In the genomic region with DNA sequence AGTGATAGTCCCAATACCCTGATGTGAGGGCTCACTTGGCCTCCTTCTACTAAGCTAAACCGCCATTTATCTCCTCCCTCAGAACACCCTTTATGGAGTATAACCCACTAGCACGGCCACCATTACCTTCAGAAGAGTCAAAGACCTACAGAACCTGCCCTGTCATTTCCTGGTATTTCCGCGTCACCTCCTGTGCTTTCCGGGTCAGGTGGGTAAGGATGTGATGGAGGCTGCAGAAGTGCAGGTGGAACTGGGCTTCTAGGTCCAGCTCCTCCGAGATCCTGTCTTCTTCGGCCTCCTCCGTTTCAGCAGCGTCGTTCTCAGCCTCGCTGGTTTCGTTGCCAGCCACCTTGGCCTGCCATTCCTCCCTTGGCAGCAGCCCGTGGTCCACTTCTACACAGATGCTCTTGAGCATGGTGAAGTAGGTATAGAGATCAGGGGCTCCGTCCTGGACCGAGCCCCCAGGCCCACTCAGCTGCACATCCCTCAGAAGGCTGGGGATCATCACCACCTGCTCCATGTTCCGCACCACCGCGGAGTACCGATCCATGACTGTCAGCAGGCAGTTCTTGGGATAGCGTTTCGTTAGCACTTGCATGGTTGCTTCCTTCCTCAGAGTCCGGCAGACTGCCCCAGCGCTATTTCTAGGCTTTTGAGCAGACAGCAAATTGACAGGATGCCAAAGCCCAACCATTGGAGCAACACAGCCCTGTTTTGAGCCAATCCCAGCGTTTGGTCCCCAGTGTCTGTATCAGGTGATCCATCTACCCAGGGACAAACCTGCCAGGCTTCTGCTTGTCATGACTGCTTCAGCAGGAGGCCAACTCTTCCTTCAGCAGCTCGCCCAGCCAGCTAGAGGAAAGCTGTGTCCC, we compare ENCODE assay signal across 9 mouse cellular contexts. TPM values are rescaled to one million over a fixed set of nuclear protein-coding genes. Genes with fewer than 3 reads are reported as not detected.
A peak's percentile ranks its signal among the peaks of the same experiment; 100 is the strongest.
DNase-seq lines count a peak whose midpoint lies in the region; ATAC-seq and TF ChIP-seq lines count a peak whose summit lies in the region.
"Had no signal": no experiment of that assay in that cellular context is flagged by ENCODE, and none has a peak within 500 bp of the region (broad histone marks: within the 10 kb centered on the region; RNA-seq: fewer than 3 reads in every experiment).

A gene (minus strand): TSS at position 825 of the 872 bp plus-strand sequence.

- H3K4me3 ChIP-seq in neural tube, embryonic 13.5 days: no peak within 1 kb of the TSS
- H3K4me3 ChIP-seq in kidney, embryonic 16.5 days (ENCODE audit: low read length): no peak within 1 kb of the TSS
- H3K4me3 ChIP-seq in lung, adult 2 months (replicated peaks; ENCODE audit: extremely low read depth, low read depth, low read length): no peak within 1 kb of the TSS
- H3K4me3 ChIP-seq: limb, embryonic 15.5 days had no signal

- H3K27me3 ChIP-seq in neural tube, embryonic 13.5 days: no peaks in the 10 kb centered on the region
- no peaks in the 10 kb centered on the region for H3K27me3 ChIP-seq in kidney, embryonic 16.5 days (ENCODE audit: insufficient read depth, low read length)
- H3K27me3 ChIP-seq: limb, embryonic 15.5 days had no signal

- DNase-seq in neural tube, embryonic 10.5 days (ENCODE audit: extremely low spot score, low spot score): no peak
- DNase-seq in gastrocnemius, postnatal 10 days: peak; percentile 68
- peak; percentile 34 for DNase-seq in lung, adult 2 months
- no peak for DNase-seq in embryo, embryonic 9.5 days (ENCODE audit: extremely low spot score)

- TF ChIP-seq CTCF in lung, adult 2 months (IDR thresholded peaks at IDR 0.05; ENCODE audit: insufficient read depth, low read length): no peak

- peaks cover 12% of the 10 kb centered on the region for H3K36me3 ChIP-seq in neural tube, embryonic 13.5 days
- 0 out of 2 replicates have a peak, but pooled peaks cover 2% of the 10 kb centered on the region for H3K36me3 ChIP-seq in kidney, embryonic 16.5 days (ENCODE audit: insufficient read depth, low read length)

- peaks cover 25% of the 10 kb centered on the region for H3K4me1 ChIP-seq in neural tube, embryonic 13.5 days (replicated peaks)
- H3K4me1 ChIP-seq in kidney, embryonic 16.5 days (ENCODE audit: insufficient read depth, low read length): no peaks in the 10 kb centered on the region; the same call in 1 of the 2 replicates
- H3K4me1 ChIP-seq in lung, adult 2 months (ENCODE audit: control insufficient read depth, insufficient read depth, low read length): peaks cover 4% of the 10 kb centered on the region

- H3K9ac ChIP-seq in neural tube, embryonic 13.5 days: no peak within 1 kb of the TSS
- H3K9ac ChIP-seq in kidney, embryonic 16.5 days (replicated peaks; ENCODE audit: low read length): no peak within 1 kb of the TSS
- H3K9ac ChIP-seq: limb, embryonic 15.5 days had no signal

- H3K27ac ChIP-seq in neural tube, embryonic 13.5 days (replicated peaks): 0 out of 2 replicates have a peak within 1 kb of the TSS, but pooled peaks have one; percentile 13
- H3K27ac ChIP-seq in kidney, embryonic 16.5 days (ENCODE audit: low read length): no peak within 1 kb of the TSS
- H3K27ac ChIP-seq: limb, embryonic 15.5 days had no signal

- 81% methylated on average over 25 of the region's 25 CpGs for WGBS in neural tube, embryonic 13.5 days
- 72% methylated on average over 25 of the region's 25 CpGs for WGBS in kidney, embryonic 16.5 days
- 58% methylated on average over 25 of the region's 25 CpGs for WGBS in lung, adult 2 months

- TF ChIP-seq POLR2A in lung, adult 2 months (IDR thresholded peaks at IDR 0.05; ENCODE audit: borderline replicate concordance, extremely low read depth, low read depth, low read length): 0 out of 2 replicates have a peak, but pooled peaks have one; percentile 16

- ATAC-seq in neural tube, embryonic 13.5 days (ENCODE audit: low read depth): no peak
- peak; percentile 88 for ATAC-seq in cerebellum, adult (ENCODE audit: insufficient number of reproducible peaks, low FRiP score, low TSS enrichment)
- ATAC-seq in kidney, embryonic 16.5 days (ENCODE audit: low FRiP score, low TSS enrichment): peak; percentile 32; the same call in 1 of the 2 replicates
- ATAC-seq in erythroid progenitor cell, adult 5-6 weeks (replicated peaks; ENCODE audit: low FRiP score, poor library complexity, severe bottlenecking): no peak

- H3K9me3 ChIP-seq in neural tube, embryonic 13.5 days: no peaks in the 10 kb centered on the region
- H3K9me3 ChIP-seq in kidney, embryonic 16.5 days (ENCODE audit: low read length): no peaks in the 10 kb centered on the region
- H3K9me3 ChIP-seq: limb, embryonic 15.5 days had no signal

- H3K4me2 ChIP-seq in neural tube, embryonic 13.5 days: no peak within 1 kb of the TSS
- no peak within 1 kb of the TSS for H3K4me2 ChIP-seq in kidney, embryonic 16.5 days (replicated peaks; ENCODE audit: low read depth, low read length)
- H3K4me2 ChIP-seq: limb, embryonic 15.5 days had no signal

RNA-seq across cellular contexts. Expression of the gene that starts here (rescaled TPM):
- 0.99 and 1.5 TPM in 2 replicates for polyA plus RNA-seq in neural tube, embryonic 13.5 days (2015; fragmentation: Nextera tagmentation; extraction: Ambion mirVana)
- total RNA-seq in gastrocnemius, postnatal 10 days (2021): 10 to 100 TPM; 32.6 to 44.3 TPM
- polyA plus RNA-seq in kidney, embryonic 16.5 days (2015; fragmentation: Nextera tagmentation; extraction: Ambion mirVana): 0.81 and 1.2 TPM in 2 replicates
- 72.8 and 95.2 TPM in 2 replicates for polyA plus RNA-seq in lung, adult 2 months (2012; rRNA removed)
- not detected in 2 replicates for total RNA-seq in erythroid progenitor cell, adult 5-6 weeks (2015; ENCODE audit: low replicate concordance)
- total RNA-seq in erythroid progenitor cell, adult 5-6 weeks (2017; ENCODE audit: low replicate concordance): not detected in 2 replicates

Comparison
In these comparisons a context has a peak if more than half of its experiments do, and no peak if none do; other contexts are left out.
1. RNA of the gene that starts here (total RNA-seq): 32.6 to 44.3 TPM in gastrocnemius, postnatal 10 days; not detected in erythroid progenitor cell, adult 5-6 weeks; every median in the first group is over 10 times any median in the second.
2. RNA of the gene that starts here (polyA plus RNA-seq): 72.8 to 95.2 TPM in lung, adult 2 months; 0.81 to 1.2 TPM in kidney, embryonic 16.5 days and 0.99 to 1.5 TPM in neural tube, embryonic 13.5 days; every median in the first group is over 10 times any median in the second.
3. ATAC-seq: peak in cerebellum, adult (single experiment) and kidney, embryonic 16.5 days (single experiment); none in neural tube, embryonic 13.5 days (single experiment) and erythroid progenitor cell, adult 5-6 weeks (single experiment).
4. DNase-seq: peak in gastrocnemius, postnatal 10 days (single experiment) and lung, adult 2 months (single experiment); none in neural tube, embryonic 10.5 days (single experiment) and embryo, embryonic 9.5 days (single experiment).